Mouse (Mus musculus): Measurements from ENCODE around the gene Isoc2a.

- TF ChIP-seq POLR2A (IDR thresholded peaks at IDR 0.05; ENCODE audit: low read depth, low read length) (no peak), CTCF (IDR thresholded peaks at IDR 0.05; ENCODE audit: extremely low read depth, insufficient read depth, insufficient read length, insufficient replicate concordance) (no peak)
These were observed 38.9 kb downstream of the Isoc2a start for GRCm38 (mm10) chr7:4915669-4916416.

Measured in spleen, adult 2 months (tissue).